Mouse (Mus musculus): Measurements from ENCODE around the gene Fam217a. TPM values are rescaled to one million over a fixed set of nuclear protein-coding genes. Genes with fewer than 3 reads are reported as not detected.
"Not testable (repeated sequence)": the region's sequence is repeated elsewhere in the genome, so short reads cannot be mapped to it uniquely, and the experiment has no call there.

Fam217a gene
- total RNA-seq (2021): 0.85 and 1.5 TPM in 2 replicates
- long read RNA-seq, experiment 1: 0 reads
- long read RNA-seq, experiment 2: 0 reads

DNA sequence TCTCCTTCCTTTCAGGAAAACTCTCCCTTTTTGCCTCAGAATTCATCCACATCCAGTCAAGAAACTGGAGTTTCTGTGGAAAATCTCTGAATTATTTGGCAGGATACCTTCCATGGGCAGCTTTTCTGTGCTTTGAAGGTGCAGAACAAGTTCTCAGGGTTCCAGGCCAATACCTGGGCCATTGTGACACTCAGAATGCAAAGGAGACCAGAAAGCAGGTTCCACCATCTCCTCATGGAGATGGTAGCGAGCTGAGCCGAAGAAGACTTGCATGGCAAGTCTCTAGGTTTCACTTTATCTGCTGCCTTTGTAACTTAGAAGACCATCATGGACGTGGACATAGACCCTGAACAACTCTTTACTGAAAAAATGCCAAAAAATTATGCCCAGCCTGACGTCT lies at the start of gene Fam217a, which contains the start of gene 4933417A18Rik:
Gene Fam217a (minus strand): TSS at position 101 of the 400 bp plus-strand sequence.
Gene 4933417A18Rik (plus strand): TSS at position 200 of the 400 bp plus-strand sequence.
- DNase-seq: no peak

DNA sequence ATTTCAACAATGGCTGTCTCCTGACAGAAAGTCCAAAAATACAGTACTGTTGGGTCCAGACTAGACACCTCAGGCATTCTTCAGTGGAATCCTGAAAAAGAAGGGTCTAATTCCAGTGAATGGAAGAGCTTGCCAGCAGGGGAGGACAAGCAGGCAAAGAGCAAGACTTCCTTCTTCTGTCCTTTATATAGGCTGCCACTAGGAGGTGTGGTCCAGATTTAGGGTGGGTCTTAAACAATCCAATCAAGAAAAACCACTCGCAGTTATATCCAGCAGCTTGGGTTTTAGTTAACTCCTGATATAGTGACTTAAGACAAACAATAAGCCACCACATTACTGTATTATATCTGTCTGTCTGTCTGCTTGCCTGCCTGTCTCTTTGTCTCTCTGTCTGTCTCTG lies 49.7 kb upstream of the Fam217a start:
- DNase-seq: no peak

DNA sequence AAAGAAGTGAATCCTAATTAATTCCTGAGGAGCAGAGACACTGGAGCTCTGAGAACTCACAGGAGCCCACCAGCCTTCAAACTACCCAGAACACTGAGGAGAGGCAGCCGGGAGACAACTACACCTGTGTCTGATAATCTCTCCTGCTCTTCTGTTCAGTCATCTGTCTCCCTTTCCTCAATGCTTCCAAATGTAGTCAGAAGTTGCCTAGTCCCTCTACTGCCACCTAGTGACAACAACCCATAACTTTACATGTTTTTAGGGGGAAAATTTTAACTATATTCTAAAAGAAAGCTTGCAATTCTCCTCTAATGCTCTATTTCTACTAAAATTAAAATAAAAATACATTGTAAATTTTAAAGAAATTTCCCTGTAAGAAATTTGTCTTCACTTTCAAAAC lies 49.0 kb upstream of the Fam217a start:
- DNase-seq: no peak

DNA sequence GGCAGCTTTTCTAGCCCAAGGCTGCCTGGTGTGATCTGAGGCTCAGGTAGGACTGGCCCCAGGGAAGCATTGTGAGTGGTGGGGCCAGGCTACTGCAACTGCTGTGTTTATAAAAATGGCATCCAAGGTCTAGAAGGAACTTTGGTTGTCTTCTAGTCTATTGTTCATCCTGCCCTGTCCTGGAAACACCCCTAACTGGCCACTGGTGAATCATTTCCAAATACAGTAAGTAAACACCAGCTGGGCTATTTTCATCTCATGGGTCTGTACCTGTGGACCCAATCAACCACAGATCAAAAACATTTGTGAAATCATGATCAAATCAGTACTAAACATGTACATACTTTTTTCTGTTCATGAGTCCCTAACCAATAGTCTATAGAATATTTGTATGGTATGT lies 48.3 kb upstream of the Fam217a start:
- not testable (repeated sequence) for DNase-seq

DNA sequence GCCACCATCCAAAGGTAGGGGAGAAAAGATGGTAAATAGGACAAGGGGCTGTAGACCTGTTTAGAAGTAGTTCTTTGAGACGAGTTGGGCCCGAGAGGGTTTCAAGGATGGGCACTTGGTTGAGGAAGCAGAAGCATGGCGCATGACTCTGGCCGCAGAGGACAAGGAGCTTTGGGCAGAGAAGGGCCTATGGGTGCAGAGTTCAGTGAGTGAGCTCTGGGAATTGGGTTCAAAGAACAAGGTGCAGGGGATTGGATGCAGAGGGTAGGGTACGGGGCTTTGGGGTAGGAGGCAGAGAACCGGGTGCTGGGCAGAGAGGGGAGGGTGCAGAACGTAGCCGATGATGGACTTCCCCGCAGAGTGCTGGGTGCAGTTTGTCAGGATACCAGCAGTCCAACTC lies 41.5 kb upstream of the Fam217a start:
- DNase-seq: not testable (repeated sequence)

DNA sequence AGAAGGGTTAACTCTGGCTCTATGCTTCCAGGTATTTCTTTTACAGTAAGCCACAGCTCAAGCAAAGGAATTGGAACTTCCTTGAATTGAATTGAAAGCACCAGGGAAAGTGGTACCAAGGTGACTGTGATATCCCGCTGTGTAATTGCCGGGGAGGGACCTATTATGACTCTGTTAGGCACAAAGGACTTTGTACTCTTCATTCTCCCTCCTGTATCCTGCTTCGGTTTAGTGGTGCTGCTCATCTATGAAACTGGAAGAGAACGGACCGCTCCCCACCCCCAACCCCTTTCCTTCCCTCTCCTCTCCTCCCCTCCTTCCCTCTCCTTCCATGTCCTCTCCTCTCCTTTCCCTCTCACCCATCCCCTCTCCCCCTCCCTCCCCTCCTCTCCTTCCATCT lies 40.8 kb upstream of the Fam217a start:
- DNase-seq: no peak

DNA sequence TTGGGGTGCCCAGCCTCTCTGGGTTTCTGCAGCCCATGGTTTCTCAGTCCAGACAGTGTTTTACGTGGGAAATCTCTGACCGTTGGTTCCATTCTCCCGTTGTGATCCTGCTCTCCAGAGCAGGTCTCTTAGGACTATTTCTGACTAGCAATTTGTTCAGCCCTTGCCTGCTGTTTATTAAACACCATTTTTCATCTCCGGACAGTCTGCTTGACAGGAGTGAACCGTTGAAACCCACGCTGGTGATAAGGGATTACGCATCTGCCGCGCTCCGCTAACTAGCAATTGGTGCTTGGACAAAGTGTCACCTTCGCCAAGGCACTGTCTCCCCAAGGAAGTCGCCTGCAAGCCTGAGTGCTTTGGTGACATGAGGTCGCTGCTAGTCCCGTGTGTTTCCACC lies 40.3 kb upstream of the Fam217a start:
- DNase-seq: peak; percentile 12

DNA sequence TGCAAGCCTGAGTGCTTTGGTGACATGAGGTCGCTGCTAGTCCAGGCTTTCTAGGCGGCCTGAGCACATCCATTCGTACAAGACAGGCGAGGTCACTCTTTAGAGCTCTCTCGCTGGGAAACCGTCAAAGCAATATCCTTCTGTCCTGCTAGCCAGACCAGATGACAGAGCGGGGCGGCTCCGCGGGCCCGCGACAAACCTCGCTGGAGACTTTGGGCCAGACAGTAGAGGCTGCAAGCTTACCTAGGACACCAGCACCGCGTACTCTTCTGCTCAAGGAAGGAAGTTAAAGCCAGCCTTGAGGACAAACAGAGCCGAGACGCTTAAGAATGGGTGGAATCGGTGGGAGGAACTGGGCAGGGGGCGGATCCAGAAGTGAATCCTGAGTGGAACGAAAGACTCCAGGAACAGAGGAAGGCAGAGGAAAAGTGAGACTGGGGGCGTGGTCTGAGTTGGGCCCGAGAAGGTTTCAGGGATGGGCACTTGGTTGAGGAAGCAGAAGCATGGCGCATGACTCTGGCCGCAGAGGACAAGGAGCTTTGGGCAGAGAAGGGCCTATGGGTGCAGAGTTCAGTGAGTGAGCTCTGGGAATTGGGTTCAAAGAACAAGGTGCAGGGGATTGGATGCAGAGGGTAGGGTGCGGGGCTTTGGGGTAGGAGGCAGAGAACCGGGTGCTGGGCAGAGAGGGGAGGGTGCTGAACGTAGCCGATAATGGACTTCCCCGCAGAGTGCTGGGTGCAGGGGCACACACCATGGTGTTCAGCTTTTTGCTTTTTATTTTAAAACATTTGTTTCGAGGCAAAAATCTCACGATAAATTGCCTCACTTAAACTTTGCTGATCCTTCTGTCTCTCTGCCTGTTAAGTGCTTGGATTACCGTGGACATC lies 39.6 kb upstream of the Fam217a start, which contains the start of gene Eci3:
Gene Eci3 (minus strand): TSS at position 300 of the 887 bp plus-strand sequence.
- peak; percentile 58 for DNase-seq

DNA sequence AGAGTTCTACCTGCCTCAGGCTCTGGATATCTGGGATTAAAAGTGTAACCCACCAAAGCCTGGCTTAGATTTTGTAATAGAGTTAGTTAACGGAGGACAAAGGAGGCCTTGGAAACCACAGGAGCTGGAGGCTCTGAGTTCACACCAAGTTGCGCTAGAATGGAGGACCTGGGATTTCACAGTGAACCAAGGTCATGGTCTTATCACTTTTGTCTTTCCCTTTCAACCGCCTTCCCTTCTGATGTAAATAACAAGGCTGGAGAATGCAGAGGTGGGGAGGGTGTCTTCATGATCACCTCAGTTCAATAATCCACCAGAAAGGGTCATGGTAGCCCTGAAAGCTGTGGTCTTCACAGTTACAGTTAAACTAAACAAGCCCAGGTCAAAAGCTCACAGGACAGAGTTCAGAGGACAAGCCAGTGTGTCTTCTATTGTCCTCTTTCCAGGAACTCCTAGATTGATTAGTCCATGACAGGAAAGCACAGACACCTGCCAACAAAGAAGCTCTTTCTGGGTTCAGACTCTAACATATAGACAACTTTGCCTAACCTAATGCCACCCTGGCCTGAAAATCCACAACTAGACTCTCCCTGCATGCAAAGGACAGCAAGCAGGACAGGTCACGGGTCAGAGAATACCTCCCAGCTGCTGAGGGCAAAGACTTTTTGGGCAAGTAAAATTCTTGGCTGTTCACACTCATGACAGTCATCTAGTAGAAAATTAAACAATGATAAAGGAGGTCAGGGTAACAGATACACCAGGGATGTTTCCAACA lies 37.1 kb upstream of the Fam217a start:
- no peak for DNase-seq

DNA sequence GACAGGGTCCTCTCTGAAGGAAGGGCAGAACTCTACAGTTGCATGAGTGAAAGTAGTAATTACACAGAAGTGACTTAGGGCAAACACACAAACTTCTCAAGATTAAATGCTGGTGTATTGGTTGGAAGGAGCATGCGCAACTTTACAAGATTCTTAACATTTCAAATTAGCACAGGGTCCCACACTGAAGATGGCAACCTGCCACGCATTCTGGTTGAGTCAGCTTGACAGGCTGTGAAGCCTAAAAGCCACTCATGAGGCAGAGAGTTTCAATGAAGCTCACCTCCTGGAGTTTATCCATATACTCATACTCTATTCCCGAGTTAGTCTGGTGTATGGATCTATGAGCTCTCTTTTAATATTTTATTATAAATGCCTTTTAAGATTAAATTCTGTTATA lies 34.0 kb upstream of the Fam217a start:
- not testable (repeated sequence) for DNase-seq

DNA sequence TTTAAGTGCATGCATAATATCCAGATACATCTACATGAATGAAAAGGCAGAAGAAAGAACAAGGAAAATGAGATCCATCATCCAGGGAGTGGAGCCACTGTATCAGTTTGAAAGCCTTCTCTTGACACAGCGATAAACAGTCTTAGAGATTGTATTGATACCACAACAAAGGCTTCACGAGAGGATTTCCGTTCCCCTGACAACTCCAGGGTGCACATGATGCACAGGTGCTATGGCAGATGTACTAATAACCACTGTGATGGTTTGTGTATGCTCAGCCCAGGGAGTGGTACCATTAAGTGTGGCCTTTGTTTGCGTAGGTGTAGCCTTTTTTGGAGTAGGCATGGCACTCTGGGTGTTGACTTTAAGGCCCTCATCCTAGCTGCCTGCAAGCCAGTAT lies 32.8 kb upstream of the Fam217a start:
- no peak for DNase-seq

DNA sequence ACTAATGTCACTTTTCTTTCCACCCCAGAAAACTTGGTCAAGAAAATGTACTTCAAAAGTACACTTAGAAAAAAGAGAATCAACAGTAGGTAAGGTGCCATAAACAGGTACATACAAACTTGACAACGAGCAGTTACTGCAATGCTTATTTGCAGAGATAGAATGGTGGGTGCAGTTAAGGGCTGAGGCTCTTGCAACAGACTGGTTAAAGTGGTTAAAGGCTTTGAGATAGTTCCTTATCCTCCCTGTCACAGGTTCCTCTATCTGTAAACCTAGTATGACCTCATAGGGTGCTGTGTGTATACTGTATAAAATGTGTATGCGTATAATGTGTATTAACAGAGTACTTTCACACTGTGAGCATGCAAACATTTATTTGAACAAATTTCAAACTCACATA lies 27.3 kb upstream of the Fam217a start:
- not testable (repeated sequence) for DNase-seq

DNA sequence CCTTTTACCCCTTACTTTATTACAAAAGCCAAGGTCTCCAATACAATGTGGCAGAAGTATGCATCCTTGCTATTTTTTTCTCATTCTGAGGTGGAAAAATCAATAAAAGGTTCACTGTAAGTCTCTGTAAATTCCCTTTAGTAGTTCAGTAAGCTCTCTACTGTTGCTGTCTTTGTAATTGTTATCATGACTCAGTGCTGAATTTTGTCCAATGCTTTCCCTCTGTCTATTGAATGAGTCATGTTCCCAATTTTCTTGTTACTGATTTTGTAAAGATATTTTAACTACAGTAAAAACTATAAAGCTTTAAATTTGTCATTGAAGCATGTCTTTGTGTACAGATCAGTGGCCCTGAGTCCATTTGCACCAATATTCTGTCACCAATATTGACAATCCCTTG lies 18.3 kb upstream of the Fam217a start:
- no peak for DNase-seq

DNA sequence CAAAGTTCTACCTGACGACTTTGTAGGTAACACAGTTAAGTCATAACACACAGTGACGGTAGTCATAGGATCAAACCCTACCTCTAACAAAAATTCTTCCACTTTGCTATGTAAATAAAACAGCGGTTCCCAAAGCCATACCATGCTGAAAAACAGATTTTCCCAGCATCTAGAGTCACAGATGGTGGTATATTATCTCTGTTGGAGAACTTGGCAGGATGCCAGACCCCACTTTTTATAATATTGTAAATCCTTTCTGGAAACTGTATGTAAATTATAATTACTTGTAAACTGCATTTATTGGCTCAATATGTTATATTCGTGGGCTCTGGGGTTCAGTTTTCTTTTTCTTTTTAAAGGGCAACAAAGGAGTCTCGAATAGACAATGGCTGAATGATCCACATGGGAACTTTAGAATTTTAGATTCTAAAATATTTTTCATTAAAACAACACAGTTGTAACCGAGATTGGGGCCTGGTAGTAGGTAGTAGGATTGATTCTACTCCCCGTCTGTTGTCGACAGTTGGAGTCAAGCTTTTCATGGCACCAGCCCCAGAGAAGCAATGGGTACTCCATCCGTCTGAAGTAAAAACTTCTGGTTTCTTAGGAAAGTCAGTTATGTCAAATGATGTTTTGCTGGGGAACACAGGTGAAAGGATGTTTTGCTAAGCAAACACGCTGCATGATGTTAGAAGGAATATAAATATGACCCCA lies 11.0 kb upstream of the Fam217a start:
- no peak for DNase-seq

DNA sequence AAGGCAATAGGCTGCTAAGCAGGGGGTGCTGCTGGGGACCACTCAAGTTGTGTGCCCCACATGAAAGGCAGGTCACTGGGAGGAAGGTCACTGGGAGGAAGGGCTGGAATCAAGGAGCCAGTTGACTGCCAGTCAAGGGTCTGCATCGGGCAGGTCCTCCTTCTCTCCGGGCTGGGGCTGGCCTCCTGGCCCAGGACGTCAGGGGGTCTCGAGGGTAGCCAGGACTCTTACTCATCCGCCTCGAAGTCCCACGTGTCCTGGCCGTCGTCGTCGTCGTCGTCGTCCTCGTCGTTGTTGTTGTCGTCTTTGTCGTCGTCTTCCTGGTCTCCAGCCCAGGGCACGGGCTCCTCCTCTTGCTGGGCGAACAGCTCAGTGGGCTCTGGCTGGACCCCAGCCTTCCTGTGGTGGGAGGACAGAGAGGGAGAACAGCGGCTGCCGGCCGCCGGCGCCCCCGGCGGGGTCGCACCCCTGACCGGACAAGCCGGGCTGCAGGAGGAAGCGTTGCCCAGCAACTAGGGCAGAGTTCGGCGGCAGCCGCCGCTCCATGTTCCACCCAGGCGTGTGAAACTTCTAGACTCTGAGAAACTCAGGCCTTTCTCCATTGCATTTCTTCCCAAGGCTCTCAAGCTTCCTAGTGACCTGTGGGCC lies 7.5 kb downstream of the Fam217a start:
- peak; percentile 29 for DNase-seq

DNA sequence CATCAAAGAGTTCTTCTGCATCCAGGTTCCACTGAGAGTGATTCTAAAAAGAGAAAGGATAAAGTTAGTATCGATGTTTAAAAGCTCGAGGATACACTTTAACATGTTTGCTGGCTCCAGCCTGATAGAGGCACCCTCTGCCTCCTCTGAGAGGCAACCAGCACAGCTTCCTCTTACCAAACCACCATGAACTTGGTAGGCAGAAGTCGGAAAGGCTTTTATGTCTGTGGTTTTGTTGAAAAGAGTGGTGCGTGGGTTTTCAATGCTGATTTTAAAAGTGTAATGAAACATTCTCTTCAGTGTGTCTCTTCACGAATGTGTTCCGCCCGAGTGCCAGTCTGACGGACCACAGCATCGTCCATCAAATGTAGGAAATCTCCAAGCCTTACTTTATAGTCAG lies 9.5 kb downstream of the Fam217a start:
- DNase-seq: no peak

DNA sequence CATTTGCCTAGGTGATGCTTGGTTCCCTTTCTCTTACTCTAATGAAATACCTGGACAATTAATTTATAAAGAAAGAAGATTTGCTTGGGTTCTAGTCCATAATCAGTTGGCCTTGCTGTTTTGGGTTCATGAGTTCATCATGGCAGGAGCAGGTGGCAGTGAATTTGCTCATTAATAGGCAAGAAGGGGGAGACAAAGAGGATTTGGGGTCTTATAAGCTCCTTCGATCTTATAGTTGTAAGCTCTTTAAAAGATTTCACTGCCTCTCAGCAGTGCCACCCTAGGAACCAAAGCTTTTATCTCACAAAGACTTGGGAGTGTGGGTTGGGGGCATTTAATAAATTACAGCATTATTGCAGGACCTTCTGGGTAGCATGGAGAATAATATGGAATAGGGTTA lies 31.2 kb downstream of the Fam217a start:
- no peak for DNase-seq

DNA sequence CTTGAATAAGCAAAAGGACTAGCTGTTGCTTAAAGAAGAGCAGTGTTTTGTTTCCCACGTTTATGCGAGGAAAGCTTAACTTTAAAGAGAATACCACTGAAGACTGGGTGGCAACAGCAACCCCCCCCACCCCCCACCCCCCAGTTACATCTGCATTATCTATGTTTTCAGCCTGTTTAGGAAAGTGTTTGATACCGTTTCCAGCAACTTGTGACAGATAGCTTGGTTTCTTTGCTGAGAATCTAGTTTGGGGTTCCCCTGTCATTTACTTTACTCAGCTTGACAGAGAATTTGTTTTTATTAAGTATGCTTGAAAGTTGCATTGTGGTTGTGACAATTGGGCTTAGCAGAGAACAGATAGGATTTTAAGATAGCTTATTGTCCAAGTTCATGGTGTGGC lies 47.6 kb downstream of the Fam217a start:
- no peak for DNase-seq

DNA sequence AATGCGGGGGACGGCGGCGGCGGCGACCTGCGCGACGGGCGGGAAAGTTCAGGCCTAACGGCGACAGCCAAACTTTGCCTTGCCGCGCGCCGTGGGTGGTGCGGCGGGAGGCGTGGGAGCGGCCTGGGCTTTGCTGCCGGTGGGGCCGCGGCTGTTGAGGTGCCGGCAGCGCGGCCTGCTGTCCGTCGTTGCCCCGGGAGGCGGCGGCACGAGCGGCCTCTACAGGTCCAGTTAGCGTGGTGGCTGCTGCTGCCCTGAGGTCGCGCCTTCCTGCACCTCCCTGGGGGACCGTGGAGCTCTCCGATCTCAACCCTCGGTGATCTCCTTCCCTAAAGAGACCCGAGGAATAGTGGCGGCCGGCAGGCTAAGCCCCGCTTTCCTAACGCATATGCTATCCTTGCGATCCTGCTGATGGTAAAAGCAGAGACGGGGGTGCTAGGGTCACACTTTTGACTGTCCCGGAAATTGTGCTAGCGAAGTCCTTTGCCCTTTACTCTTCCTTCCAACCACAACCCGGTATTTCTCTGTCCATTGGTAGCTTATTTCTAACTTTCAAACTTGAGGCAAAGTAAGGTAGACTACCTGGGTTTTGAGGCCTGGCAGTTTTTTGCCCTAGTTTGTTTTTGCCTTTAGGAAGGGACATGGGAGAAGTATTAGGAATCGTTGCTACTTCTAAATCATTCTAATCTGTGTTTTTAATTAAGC lies 48.2 kb downstream of the Fam217a start:
- DNase-seq: peak; percentile 86

DNA sequence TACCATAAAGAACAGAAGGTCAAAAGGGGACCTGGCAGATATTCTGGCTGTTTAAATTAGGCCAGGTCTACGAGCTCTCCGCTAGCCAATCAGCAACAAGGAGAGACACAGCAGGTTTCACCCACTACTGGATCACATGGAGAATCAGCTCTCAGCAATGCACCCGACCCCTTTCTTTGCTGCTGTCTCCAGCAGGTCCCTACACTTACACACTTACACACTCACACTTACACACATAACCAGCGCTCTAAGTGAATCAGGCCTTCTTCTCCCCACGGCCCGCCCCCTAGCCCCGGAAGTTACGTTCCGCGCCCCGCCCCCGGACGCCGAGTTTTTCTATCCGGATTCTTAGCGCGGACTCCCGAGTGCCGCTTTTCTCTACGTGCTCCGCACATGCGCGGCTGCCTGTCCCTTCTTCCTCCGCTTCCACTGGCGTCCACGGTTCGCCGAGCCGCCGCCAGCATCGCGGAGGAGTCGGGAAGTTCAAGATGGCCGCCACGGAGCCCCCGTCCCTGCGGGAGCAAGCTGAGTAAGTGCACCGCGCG lies 48.9 kb downstream of the Fam217a start, which contains the start of gene Prpf4b:
Gene Prpf4b (plus strand): TSS at position 137 of the 545 bp plus-strand sequence.
- DNase-seq: peak; percentile 95

DNA sequence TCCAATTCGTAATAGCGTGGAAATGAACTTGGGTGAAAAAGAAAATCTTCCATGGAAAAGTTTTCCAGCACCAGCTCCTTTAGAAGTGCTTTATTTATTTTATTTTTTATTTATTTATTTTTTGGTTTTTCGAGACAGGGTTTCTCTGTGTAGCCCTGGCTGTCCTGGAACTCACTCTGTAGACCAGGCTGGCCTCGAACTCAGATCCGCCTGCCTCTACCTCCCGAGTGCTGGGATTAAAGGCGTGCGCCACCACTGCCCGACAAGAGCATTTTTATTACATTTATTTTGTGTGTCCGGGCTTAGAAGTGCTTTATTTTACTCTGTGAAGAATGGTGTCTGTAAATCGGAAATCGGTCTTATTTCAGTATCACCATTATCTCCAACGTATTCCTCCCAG lies 49.4 kb downstream of the Fam217a start:
- DNase-seq: peak; percentile 23
